Mouse (Mus musculus): ENCODE measurements around the gene Cacna1e. TPM values are rescaled to one million over a fixed set of nuclear protein-coding genes. Genes with fewer than 3 reads are reported as not detected.

Gene Cacna1e
- polyA plus RNA-seq, 1 experiment, result not detected

DNA sequence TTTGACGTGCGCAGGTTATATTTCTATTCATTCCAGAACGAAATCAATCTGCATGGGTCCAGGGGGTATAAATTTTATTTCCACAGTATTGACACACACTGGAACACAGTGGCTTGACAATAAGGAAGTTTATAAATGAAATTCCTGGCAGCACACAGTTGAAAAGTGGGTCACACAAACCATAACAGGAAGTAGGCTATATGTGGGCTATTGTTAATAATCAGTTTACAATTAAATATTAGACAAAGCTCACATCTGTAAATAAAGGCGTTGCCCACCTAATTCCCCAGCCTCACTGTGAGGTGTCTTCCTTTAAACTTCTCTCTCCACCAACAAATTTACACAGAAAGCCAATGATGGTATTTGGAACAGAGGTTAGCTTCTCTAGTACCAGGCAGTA is 305.6 kb downstream of the Cacna1e start:
- no peak for TF ChIP-seq POLR2A (IDR thresholded peaks at IDR 0.05; ENCODE audit: borderline replicate concordance, low read depth, low read length)
- no peak for TF ChIP-seq CTCF (IDR thresholded peaks at IDR 0.05; ENCODE audit: low read depth, low read length)
- Histone ChIP-seq H3K4me3 (ENCODE audit: insufficient read depth, low read length) (no peak overlapping the region), H3K4me1 (ENCODE audit: control insufficient read depth, insufficient read depth, low read length) (no peaks in the 10 kb centered on the region), H3K27ac (ENCODE audit: insufficient read depth, low read depth, low read length) (no peak overlapping the region)

DNA sequence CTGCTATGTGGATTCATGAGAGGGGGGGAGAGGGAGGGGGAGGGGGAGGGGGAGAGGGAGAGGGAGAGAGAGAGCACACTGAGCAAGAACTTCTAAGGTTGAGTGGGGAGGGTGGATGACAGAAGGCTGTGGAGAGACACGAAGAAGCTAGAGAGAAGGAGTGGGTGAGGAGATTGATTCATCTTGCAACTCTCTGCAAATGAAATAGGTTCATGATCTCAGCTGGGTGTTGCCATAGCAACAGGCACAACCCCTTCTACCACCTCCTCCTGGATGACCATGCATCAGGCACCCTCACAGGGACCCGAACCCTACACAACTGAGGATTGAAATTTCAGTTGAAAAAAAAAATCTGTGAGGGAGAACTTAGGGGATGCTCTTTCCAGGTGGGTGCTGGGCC is 307.9 kb downstream of the Cacna1e start:
- Histone ChIP-seq H3K27ac (ENCODE audit: insufficient read depth, low read depth, low read length) (no peak overlapping the region), H3K4me1 (ENCODE audit: control insufficient read depth, insufficient read depth, low read length) (no peaks in the 10 kb centered on the region), H3K4me3 (ENCODE audit: insufficient read depth, low read length) (no peak overlapping the region)
- TF ChIP-seq POLR2A (IDR thresholded peaks at IDR 0.05; ENCODE audit: borderline replicate concordance, low read depth, low read length) (no peak), CTCF (IDR thresholded peaks at IDR 0.05; ENCODE audit: low read depth, low read length) (no peak)

DNA sequence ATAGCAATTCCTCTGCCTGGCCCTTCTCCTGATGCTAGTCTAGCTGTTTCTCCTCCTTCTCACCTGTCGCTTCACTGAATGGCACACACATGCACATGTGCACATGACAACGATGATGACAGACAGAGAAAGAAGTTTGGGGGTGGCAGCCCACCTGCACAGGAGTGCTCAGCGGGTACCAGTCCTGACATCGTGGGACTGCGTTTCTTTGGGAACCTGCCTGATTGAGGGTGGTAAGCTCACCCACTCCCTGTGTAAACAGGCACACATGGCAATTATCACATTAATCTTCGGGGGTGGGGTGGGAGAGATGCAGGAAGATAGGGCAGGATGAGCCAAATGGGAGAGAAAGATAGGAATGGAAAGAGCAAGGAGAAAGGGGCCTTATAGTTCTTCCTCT is 318.3 kb downstream of the Cacna1e start:
- H3K4me1 ChIP-seq (ENCODE audit: control insufficient read depth, insufficient read depth, low read length), result no peaks in the 10 kb centered on the region
- H3K4me3 ChIP-seq (ENCODE audit: insufficient read depth, low read length), result no peak overlapping the region
- no peak overlapping the region for H3K27ac ChIP-seq (ENCODE audit: insufficient read depth, low read depth, low read length)
- TF ChIP-seq CTCF (IDR thresholded peaks at IDR 0.05; ENCODE audit: low read depth, low read length) (no peak), POLR2A (IDR thresholded peaks at IDR 0.05; ENCODE audit: borderline replicate concordance, low read depth, low read length) (no peak)

DNA sequence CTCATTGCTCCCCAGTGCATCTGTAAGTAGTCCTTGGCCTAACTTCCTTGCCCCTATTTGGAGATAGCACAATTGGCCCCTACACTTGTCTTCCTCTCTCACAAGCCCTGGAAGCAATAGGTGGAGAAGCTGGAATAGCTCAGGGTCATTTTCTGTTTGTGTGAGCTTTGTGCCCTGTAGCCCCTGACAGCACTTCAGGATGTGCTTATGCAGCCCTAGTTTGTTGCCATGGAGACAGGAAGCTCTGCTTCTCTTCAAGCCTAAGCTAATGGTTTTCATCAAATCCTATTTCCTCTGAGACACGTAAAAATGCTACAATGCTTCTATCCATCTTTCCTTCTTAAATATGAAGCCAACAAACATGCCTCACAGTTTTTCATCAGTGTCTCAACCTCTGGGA is 328.5 kb downstream of the Cacna1e start:
- Histone ChIP-seq H3K4me3 (ENCODE audit: insufficient read depth, low read length) (no peak overlapping the region), H3K4me1 (ENCODE audit: control insufficient read depth, insufficient read depth, low read length) (no peaks in the 10 kb centered on the region), H3K27ac (ENCODE audit: insufficient read depth, low read depth, low read length) (no peak overlapping the region)
- TF ChIP-seq CTCF (IDR thresholded peaks at IDR 0.05; ENCODE audit: low read depth, low read length) (no peak), POLR2A (IDR thresholded peaks at IDR 0.05; ENCODE audit: borderline replicate concordance, low read depth, low read length) (no peak)

DNA sequence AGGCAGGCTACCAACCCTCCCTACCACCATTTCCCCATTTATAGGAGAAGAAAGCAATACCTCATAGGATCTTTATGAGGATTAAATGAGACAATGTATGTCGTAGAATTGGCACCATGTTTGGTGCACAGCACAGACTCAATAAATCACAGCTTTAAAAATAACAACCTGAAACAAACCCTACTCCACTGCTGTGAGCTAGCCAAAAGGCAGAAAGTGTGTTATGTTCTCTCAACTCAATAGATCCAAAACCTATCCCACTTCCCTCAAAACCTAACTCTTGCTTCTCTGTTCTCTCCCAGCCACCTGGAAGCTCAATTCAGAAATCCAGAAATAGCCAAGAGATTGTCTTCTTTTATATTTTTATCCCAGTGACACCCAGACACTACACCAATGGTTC is 331.2 kb downstream of the Cacna1e start:
- TF ChIP-seq POLR2A (IDR thresholded peaks at IDR 0.05; ENCODE audit: borderline replicate concordance, low read depth, low read length), result no peak
- no peaks in the 10 kb centered on the region for H3K4me1 ChIP-seq (ENCODE audit: control insufficient read depth, insufficient read depth, low read length)
- no peak overlapping the region for H3K4me3 ChIP-seq (ENCODE audit: insufficient read depth, low read length)
- no peak overlapping the region for H3K27ac ChIP-seq (ENCODE audit: insufficient read depth, low read depth, low read length)

DNA sequence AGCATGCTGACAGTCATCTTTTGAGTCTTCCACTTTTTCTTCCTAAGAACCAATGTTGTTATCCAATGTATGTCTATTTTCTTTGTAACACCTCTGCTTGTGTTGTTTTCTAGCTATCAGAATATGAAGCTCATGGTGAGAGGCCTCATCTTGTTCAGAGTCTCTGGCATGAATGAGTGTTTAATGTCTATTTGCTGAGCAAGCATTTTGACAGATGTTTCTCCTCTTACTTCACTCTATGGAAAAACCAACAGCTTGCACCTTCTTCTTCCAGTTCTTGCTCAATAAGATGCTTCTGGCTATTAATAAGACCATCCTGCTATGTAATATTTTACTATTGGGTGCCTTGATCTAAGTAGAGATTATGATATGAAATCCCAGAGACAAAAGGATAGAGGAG is 346.9 kb downstream of the Cacna1e start:
- Histone ChIP-seq H3K4me3 (ENCODE audit: insufficient read depth, low read length) (no peak overlapping the region), H3K4me1 (ENCODE audit: control insufficient read depth, insufficient read depth, low read length) (no peaks in the 10 kb centered on the region), H3K27ac (ENCODE audit: insufficient read depth, low read depth, low read length) (no peak overlapping the region)
- TF ChIP-seq POLR2A (IDR thresholded peaks at IDR 0.05; ENCODE audit: borderline replicate concordance, low read depth, low read length), result no peak

DNA sequence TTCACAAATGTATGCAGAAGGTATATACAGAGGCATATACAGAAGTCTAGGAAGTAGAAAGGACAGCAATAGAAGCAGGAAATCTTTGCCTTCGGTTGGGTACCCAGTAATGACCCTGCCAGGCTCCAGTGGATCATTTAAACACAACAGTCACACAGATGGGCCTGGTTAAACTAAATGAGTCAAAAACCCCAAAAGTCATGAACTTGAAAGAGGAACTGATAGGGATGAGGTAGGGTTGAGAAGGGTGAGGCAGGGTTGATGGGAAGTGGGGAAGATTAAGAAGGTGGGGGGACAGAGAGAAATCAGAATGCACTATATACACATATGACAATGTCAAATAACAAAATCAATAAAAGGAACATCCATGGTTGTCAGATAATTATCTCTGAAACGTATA is 347.5 kb downstream of the Cacna1e start:
- Histone ChIP-seq H3K4me3 (ENCODE audit: insufficient read depth, low read length) (no peak overlapping the region), H3K4me1 (ENCODE audit: control insufficient read depth, insufficient read depth, low read length) (no peaks in the 10 kb centered on the region), H3K27ac (ENCODE audit: insufficient read depth, low read depth, low read length) (no peak overlapping the region)
- TF ChIP-seq POLR2A (IDR thresholded peaks at IDR 0.05; ENCODE audit: borderline replicate concordance, low read depth, low read length) (no peak), CTCF (IDR thresholded peaks at IDR 0.05; ENCODE audit: low read depth, low read length) (no peak)

DNA sequence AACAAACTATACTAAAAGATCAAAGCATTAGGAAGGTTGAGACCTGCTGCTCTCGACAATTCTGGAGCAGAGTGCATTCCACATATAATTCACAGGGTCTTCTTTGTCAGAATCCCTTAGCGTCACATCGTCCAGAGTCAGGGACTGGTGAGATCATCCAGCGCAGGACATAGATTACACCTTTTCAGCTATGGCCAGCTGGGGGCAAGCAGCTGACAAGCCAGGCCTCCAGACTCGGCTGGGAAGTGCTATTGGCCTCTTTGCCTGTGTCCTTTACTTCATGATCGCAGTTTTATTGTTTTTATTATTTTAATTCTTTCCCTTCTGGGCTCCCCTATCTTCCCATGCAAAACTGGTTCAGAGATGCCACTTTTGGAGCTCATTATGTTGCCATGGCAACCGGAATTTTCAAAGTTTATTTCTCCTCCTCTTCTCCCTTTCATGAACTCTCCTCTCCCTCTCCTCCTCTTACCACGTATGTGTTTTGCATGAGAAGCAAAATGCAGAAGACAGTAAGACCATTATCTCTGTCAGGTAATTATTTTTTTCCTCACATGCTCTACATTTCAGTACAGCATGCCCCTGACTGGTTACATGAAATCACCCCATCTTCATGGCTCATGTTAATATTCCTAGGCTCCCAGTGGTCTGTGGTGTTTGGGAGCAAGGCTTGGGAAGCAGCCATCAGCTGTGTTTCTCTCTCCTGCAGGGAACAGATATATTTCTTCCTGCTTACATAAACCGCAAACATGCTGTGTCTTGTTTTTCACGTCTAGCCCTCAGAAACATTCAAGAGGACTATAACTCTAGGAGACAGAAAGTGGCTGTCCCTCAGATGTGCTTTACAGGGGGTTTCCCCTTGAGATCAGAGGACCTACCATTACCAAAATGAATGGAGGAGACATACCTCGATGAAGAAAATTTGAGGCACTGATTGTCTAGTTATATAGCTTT is 351.0 kb downstream of the Cacna1e start:
- Histone ChIP-seq H3K4me3 (ENCODE audit: insufficient read depth, low read length) (no peak overlapping the region), H3K4me1 (ENCODE audit: control insufficient read depth, insufficient read depth, low read length) (no peaks in the 10 kb centered on the region), H3K27ac (ENCODE audit: insufficient read depth, low read depth, low read length) (no peak overlapping the region)
- TF ChIP-seq POLR2A (IDR thresholded peaks at IDR 0.05; ENCODE audit: borderline replicate concordance, low read depth, low read length) (no peak), CTCF (IDR thresholded peaks at IDR 0.05; ENCODE audit: low read depth, low read length) (no peak)

DNA sequence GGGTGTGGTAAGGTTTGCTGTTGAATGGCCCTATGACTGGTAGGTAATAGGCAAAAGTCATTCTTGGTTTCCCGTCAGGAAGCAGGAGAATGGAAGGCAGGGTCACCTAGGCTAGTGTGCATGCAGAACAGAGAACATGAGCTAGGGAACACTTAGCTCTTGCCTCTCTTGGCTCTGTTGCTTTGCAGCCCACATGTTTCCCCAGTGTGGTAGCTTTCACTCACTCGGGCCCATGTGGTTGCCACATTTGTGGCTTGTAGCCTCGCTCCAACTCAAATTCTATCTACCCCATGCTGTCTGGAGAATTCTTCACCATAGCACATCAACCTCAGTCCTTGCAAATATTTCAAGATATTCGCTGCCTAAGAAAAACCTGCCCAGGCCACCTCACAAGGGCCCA is 354.6 kb downstream of the Cacna1e start:
- Histone ChIP-seq H3K4me1 (ENCODE audit: control insufficient read depth, insufficient read depth, low read length) (no peaks in the 10 kb centered on the region), H3K4me3 (ENCODE audit: insufficient read depth, low read length) (no peak overlapping the region), H3K27ac (ENCODE audit: insufficient read depth, low read depth, low read length) (no peak overlapping the region)
- TF ChIP-seq POLR2A (IDR thresholded peaks at IDR 0.05; ENCODE audit: borderline replicate concordance, low read depth, low read length), result no peak
- no peak for TF ChIP-seq CTCF (IDR thresholded peaks at IDR 0.05; ENCODE audit: low read depth, low read length)

DNA sequence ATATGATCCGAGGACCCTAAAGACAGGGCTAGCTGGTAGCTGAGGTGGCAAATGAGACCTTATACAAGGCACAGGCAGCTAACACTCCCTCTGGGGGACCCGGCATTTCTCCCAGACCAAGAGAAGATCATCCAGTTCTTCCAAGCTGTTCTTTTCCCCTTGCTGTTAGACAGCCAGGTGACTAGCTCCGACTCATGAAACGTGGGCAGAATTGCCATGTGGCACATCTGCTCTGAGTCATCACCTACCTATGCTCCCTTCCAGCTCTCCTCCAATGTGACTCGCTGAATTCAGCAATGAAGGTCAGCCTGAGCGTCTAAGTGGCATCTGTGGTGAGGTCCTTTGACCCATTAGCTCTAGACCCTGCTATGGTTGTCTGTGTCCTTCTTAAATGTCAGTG is 355.5 kb downstream of the Cacna1e start:
- Histone ChIP-seq H3K4me1 (ENCODE audit: control insufficient read depth, insufficient read depth, low read length) (no peaks in the 10 kb centered on the region), H3K27ac (ENCODE audit: insufficient read depth, low read depth, low read length) (no peak overlapping the region), H3K4me3 (ENCODE audit: insufficient read depth, low read length) (no peak overlapping the region)
- TF ChIP-seq POLR2A (IDR thresholded peaks at IDR 0.05; ENCODE audit: borderline replicate concordance, low read depth, low read length), result no peak
- TF ChIP-seq CTCF (IDR thresholded peaks at IDR 0.05; ENCODE audit: low read depth, low read length), result no peak

All from bone marrow macrophage, adult 2 months (primary cell).